Mouse (Mus musculus) embryo, embryonic 10.5 days (tissue): ENCODE results near the gene Ssbp2.

Experiments
- DNase-seq: peaks from one replicate; pipeline ENCODE4 v3.0.0-alpha.2; 2015; ENCODE audit warnings: low spot score

The Ssbp2 gene

GRCm38 (mm10) chr13:91727899-91728298 lies 267.8 kb downstream of the Ssbp2 start:
- no peak for DNase-seq

GRCm38 (mm10) chr13:91737191-91737590 lies 277.1 kb downstream of the Ssbp2 start:
- no peak for DNase-seq

GRCm38 (mm10) chr13:91740851-91741250 lies 280.8 kb downstream of the Ssbp2 start:
- no peak for DNase-seq

GRCm38 (mm10) chr13:91741280-91742047 lies 281.4 kb downstream of the Ssbp2 start, which contains the start of gene Acot12:
Acot12 (plus strand) TSS chr13:91741512.
- peak; percentile 50 for DNase-seq

- no peak for DNase-seq
Measured at GRCm38 (mm10) chr13:91743180-91743579, 283.1 kb downstream of the Ssbp2 start.

GRCm38 (mm10) chr13:91746470-91746869 lies 286.4 kb downstream of the Ssbp2 start:
- DNase-seq, result no peak

GRCm38 (mm10) chr13:91748401-91748800 lies 288.3 kb downstream of the Ssbp2 start:
- DNase-seq, result no peak

- DNase-seq, result no peak
Measured at GRCm38 (mm10) chr13:91749981-91750380, 289.9 kb downstream of the Ssbp2 start.
